Mouse (Mus musculus): Measurements from ENCODE around the gene Camta1.

DNA sequence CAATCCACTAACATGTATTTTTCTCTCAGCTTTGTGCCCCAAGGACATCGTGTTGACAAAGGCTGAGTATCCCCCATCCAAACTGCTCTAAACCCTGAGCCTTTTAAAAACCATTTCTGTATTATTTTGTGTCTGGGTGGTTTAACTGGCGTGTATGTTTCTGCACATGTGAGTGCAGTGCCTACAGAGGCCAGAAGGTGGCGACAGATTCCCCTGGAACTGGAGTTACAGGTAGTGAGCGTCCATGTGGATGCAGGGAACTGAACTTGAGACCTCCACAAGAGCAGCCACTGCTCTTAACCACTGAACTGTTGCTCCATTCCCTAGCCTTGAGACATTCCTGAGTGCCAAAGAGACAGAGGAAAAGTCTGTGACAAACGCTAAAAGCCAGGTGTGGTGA, 621.2 kb downstream of the Camta1 start:
- peak; percentile 93 for TF ChIP-seq CTCF (conservative IDR thresholded peaks at IDR 0.05; ENCODE audit: low read length)
- no peak for TF ChIP-seq POU5F1 (IDR thresholded peaks at IDR 0.05; ENCODE audit: borderline replicate concordance, low read length)
- no peak for TF ChIP-seq NANOG (IDR thresholded peaks at IDR 0.05; ENCODE audit: borderline replicate concordance, low read length)
